Mouse (Mus musculus) liver, embryonic 13.5 days (tissue): ENCODE results near the gene Stard10. TPM values are rescaled to one million over a fixed set of nuclear protein-coding genes. Genes with fewer than 3 reads are reported as not detected.

Experiments
- ATAC-seq: fragments of 200-750 bp; cut with Nextera tagmentation; 2 replicates; pipeline ENCODE4 v1.8.0; 2017; ENCODE audit warnings: low read depth, mild to moderate bottlenecking, moderate number of reproducible peaks, moderate library complexity
- DNase-seq: peaks from one replicate; pipeline ENCODE4 v3.0.0; 2022
- H3K27ac ChIP-seq: fragments of 300-500 bp; sonication (generic); 2 replicates; pipeline ENCODE4 v1.5.1; 2015; ENCODE audit warnings: moderate library complexity, mild to moderate bottlenecking, inconsistent platforms
- H3K27me3 ChIP-seq: fragments of 300-500 bp; sonication (generic); 2 replicates; pipeline ENCODE4 v1.6.1; 2015; ENCODE audit warnings: mild to moderate bottlenecking, inconsistent platforms
- H3K36me3 ChIP-seq: fragments of 300-500 bp; sonication (generic); 2 replicates; pipeline ENCODE4 v1.6.1; 2015; ENCODE audit warnings: mild to moderate bottlenecking, inconsistent platforms
- H3K4me1 ChIP-seq: fragments of 300-500 bp; sonication (generic); replicated peaks from 2 replicates; pipeline ENCODE4 v1.6.1; 2015; ENCODE audit warnings: inconsistent platforms
- H3K4me2 ChIP-seq: fragments of 300-500 bp; sonication (generic); 2 replicates; pipeline ENCODE4 v1.6.1; 2015; ENCODE audit warnings: inconsistent platforms, mild to moderate bottlenecking, moderate library complexity
- H3K4me3 ChIP-seq: fragments of 300-500 bp; sonication (generic); replicated peaks from 2 replicates; pipeline ENCODE4 v1.5.1; 2015; ENCODE audit warnings: mild to moderate bottlenecking, inconsistent platforms
- H3K9ac ChIP-seq: fragments of 300-500 bp; sonication (generic); 2 replicates; pipeline ENCODE4 v1.6.1; 2015; ENCODE audit warnings: mild to moderate bottlenecking, inconsistent platforms
- H3K9me3 ChIP-seq: fragments of 300-500 bp; sonication (generic); replicated peaks from 2 replicates; pipeline ENCODE4 v1.6.1; 2016; ENCODE audit warnings: inconsistent platforms
- WGBS: fragments of 180-500 bp; shearing (Covaris S2); methylation state at CpG from one replicate; pipeline ENCODE4 v1.1.7; 2015; ENCODE audit not compliant: insufficient replicate concordance; 5-methylcytosine and 5-hydroxymethylcytosine counted together
- polyA plus RNA-seq: library from polyadenylated mRNA; unstranded; fragments of >200 nt; fragmentation: Nextera tagmentation; extraction: Ambion mirVana; gene quantifications from 2 replicates; pipeline ENCODE4 v1.2.1, GENCODE M21; 2015

Stard10 gene
- polyA plus RNA-seq, 1 experiment from 2014 or later, result 78.5 TPM

- H3K4me3 ChIP-seq, result no peak overlapping the region
- DNase-seq (no peak), ATAC-seq (no peak)
- no peaks in the 10 kb centered on the region for H3K9me3 ChIP-seq
- peak overlapping the region; percentile 69 for H3K27ac ChIP-seq
- 0 out of 2 replicates have a peak overlapping the region, but pooled peaks have one; percentile 45 for H3K9ac ChIP-seq
- no peaks in the 10 kb centered on the region for H3K27me3 ChIP-seq
- H3K4me1 ChIP-seq, result peaks cover 54% of the 10 kb centered on the region
- H3K36me3 ChIP-seq, result peaks cover 31% of the 10 kb centered on the region
- 52% methylated on average over 10 of the region's 10 CpGs for WGBS
- H3K4me2 ChIP-seq, result 0 out of 2 replicates have a peak overlapping the region, but pooled peaks have one; percentile 30
Observed at GRCm38 (mm10) chr7:101384931-101385330, 68.0 kb downstream of the Stard10 start.

- ATAC-seq (peak; percentile 52), DNase-seq (no peak)
- Histone ChIP-seq H3K4me1 (peaks cover 56% of the 10 kb centered on the region), H3K27ac (peak overlapping the region; percentile 69), H3K27me3 (no peaks in the 10 kb centered on the region), H3K4me3 (no peak overlapping the region), H3K4me2 (peak overlapping the region; percentile 30), H3K9ac (peak overlapping the region; percentile 45; the same call in 1 of the 2 replicates), H3K9me3 (no peaks in the 10 kb centered on the region), H3K36me3 (peaks cover 35% of the 10 kb centered on the region)
- WGBS, result 24% methylated on average over 6 of the region's 6 CpGs
Observed at GRCm38 (mm10) chr7:101385331-101385733, 68.4 kb downstream of the Stard10 start.

GRCm38 (mm10) chr7:101385866-101386452 lies 69.1 kb downstream of the Stard10 start:
- H3K4me3 ChIP-seq, result no peak overlapping the region
- DNase-seq, result no peak
- peak overlapping the region; percentile 45; the same call in 1 of the 2 replicates for H3K9ac ChIP-seq
- H3K9me3 ChIP-seq, result no peaks in the 10 kb centered on the region
- H3K4me2 ChIP-seq, result peak overlapping the region; percentile 30
- H3K27ac ChIP-seq, result peak overlapping the region; percentile 69
- H3K4me1 ChIP-seq, result peaks cover 62% of the 10 kb centered on the region
- peaks cover 40% of the 10 kb centered on the region for H3K36me3 ChIP-seq
- WGBS, result 57% methylated on average over 10 of the region's 10 CpGs
- no peak for ATAC-seq
- H3K27me3 ChIP-seq, result no peaks in the 10 kb centered on the region

DNA sequence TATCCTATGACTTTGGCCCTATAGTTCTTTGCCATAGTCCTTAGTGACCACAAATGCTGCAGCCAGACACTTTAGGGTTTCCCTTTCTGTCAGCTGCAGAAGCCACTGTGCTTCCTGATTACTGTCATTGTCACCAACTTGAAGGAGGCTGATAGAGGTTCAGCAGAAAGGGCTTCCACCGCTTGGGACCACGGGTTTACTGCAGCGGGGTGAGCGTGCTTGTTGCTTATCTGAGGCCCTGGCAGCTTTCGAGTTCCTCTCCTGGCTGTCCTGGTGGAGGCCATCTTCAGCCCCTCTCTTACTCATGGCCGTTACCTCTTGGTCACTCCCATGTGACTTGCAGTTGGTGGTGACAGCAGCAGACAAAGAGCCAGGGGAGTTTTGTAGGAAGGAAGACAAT lies 72.4 kb downstream of the Stard10 start:
- ATAC-seq, result no peak
- H3K4me3 ChIP-seq, result no peak overlapping the region
- H3K4me1 ChIP-seq, result peaks cover 50% of the 10 kb centered on the region
- H3K27ac ChIP-seq, result peak overlapping the region; percentile 29
- WGBS, result 20% methylated on average over 6 of the region's 6 CpGs
- peaks cover 56% of the 10 kb centered on the region for H3K36me3 ChIP-seq
- H3K9me3 ChIP-seq, result no peaks in the 10 kb centered on the region
- H3K9ac ChIP-seq, result no peak overlapping the region
- no peaks in the 10 kb centered on the region for H3K27me3 ChIP-seq
- no peak overlapping the region for H3K4me2 ChIP-seq
- DNase-seq, result no peak

GRCm38 (mm10) chr7:101391909-101392479 lies 75.1 kb downstream of the Stard10 start:
- Histone ChIP-seq H3K9ac (no peak overlapping the region), H3K4me1 (peaks cover 29% of the 10 kb centered on the region), H3K36me3 (peaks cover 70% of the 10 kb centered on the region), H3K9me3 (no peaks in the 10 kb centered on the region), H3K27ac (0 out of 2 replicates have a peak overlapping the region, but pooled peaks have one; percentile 9), H3K4me3 (no peak overlapping the region), H3K27me3 (no peaks in the 10 kb centered on the region), H3K4me2 (no peak overlapping the region)
- 82% methylated on average over 4 of the region's 4 CpGs for WGBS
- ATAC-seq, result no peak
- DNase-seq, result no peak

DNA sequence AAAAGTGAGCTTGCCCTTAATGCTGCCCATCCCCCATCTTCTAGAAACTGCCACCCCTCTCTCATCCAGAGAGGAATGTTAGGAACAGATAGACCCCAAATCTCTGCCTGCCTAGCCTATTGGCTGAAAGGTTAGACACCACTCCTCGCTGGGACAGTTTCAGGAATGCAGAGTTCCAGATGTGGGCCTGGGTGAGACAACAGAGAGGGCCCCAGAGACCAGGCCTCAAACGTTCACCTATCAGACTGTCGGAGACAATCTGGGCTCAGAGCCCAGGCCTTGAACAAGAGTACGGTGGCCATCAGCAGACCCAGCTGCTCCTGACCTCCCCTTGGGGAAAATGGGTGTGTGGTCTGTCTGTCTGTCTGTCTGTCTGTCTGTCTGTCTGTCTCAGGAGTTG lies 76.1 kb downstream of the Stard10 start:
- WGBS, result 51% methylated on average over 4 of the region's 4 CpGs
- DNase-seq (no peak), ATAC-seq (no peak)
- no peaks in the 10 kb centered on the region for H3K27me3 ChIP-seq
- no peak overlapping the region for H3K9ac ChIP-seq
- H3K4me3 ChIP-seq, result no peak overlapping the region
- H3K36me3 ChIP-seq, result peaks cover 74% of the 10 kb centered on the region
- H3K27ac ChIP-seq, result peak overlapping the region; percentile 75
- H3K4me1 ChIP-seq, result peaks cover 29% of the 10 kb centered on the region
- no peaks in the 10 kb centered on the region for H3K9me3 ChIP-seq
- H3K4me2 ChIP-seq, result no peak overlapping the region

DNA sequence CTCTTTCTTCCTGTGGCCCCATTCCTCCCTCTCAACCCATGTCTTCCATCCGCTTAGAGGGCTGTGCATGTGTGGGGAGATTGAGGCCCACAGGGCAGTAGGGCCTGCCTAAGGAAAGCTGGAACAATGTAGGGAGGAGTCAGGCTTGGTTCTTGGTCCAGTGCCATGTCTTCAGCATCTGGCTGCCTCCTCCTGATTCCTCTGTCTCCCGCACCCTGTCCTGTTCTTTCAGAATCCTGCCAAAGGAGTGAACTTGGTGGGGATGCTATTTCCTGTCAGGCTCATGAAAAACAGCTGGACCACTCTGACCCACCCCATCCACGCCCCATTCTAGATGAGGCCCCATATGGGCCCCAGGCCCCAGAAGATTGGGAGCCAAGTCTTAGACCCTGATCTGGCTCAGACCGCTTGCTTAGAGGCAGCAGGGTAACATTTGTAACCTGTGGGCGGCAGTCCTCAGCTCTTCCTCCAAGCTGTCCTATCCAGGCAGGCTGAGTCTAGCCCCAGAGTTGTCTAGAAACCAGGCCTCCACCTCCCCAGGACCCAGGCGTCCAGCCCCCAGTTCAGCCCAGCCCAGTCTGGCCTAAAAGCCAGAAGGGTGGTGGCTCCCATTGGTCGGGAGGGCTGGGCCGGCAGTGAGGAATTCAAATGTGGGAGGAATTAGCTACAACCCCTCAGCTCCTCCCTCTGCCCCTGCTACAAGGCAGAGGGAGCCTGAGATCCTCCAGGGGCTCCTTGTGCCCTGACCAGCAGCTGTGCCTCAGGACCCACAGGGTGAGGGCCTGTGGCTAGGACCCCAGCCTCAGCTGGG lies 77.0 kb downstream of the Stard10 start:
- 63% methylated on average over 8 of the region's 8 CpGs for WGBS
- Histone ChIP-seq H3K4me2 (no peak overlapping the region), H3K4me3 (peak overlapping the region; percentile 18), H3K27me3 (no peaks in the 10 kb centered on the region), H3K9me3 (no peaks in the 10 kb centered on the region), H3K9ac (no peak overlapping the region), H3K27ac (peak overlapping the region; percentile 75), H3K4me1 (peaks cover 25% of the 10 kb centered on the region), H3K36me3 (peaks cover 75% of the 10 kb centered on the region)
- ATAC-seq (peak; percentile 49), DNase-seq (no peak)

GRCm38 (mm10) chr7:101394569-101394968 lies 77.7 kb downstream of the Stard10 start:
- H3K4me3 ChIP-seq, result peak overlapping the region; percentile 18
- H3K4me2 ChIP-seq, result peak overlapping the region; percentile 21; the same call in 1 of the 2 replicates
- peaks cover 79% of the 10 kb centered on the region for H3K36me3 ChIP-seq
- no peak overlapping the region for H3K9ac ChIP-seq
- DNase-seq (no peak), ATAC-seq (no peak)
- H3K4me1 ChIP-seq, result peaks cover 19% of the 10 kb centered on the region
- H3K9me3 ChIP-seq, result no peaks in the 10 kb centered on the region
- 76% methylated on average over 3 of the region's 3 CpGs for WGBS
- peak overlapping the region; percentile 75 for H3K27ac ChIP-seq
- no peaks in the 10 kb centered on the region for H3K27me3 ChIP-seq

GRCm38 (mm10) chr7:101395471-101395870 lies 78.6 kb downstream of the Stard10 start:
- Histone ChIP-seq H3K9ac (no peak overlapping the region), H3K4me3 (0 out of 2 replicates have a peak overlapping the region, but pooled peaks have one; percentile 18), H3K4me1 (peaks cover 14% of the 10 kb centered on the region), H3K9me3 (no peaks in the 10 kb centered on the region), H3K27me3 (no peaks in the 10 kb centered on the region), H3K36me3 (peaks cover 79% of the 10 kb centered on the region), H3K4me2 (peak overlapping the region; percentile 21; the same call in 1 of the 2 replicates), H3K27ac (no peak overlapping the region)
- WGBS, result 69% methylated on average over 2 of the region's 2 CpGs
- DNase-seq, result no peak
- ATAC-seq, result no peak
